Mouse (Mus musculus): ENCODE data around the gene Cyth2. TPM values are rescaled to one million over a fixed set of nuclear protein-coding genes. Genes with fewer than 3 reads are reported as not detected.

The Cyth2 gene
- polyA plus RNA-seq, 1 experiment from 2014 or later, result 175 TPM

DNA sequence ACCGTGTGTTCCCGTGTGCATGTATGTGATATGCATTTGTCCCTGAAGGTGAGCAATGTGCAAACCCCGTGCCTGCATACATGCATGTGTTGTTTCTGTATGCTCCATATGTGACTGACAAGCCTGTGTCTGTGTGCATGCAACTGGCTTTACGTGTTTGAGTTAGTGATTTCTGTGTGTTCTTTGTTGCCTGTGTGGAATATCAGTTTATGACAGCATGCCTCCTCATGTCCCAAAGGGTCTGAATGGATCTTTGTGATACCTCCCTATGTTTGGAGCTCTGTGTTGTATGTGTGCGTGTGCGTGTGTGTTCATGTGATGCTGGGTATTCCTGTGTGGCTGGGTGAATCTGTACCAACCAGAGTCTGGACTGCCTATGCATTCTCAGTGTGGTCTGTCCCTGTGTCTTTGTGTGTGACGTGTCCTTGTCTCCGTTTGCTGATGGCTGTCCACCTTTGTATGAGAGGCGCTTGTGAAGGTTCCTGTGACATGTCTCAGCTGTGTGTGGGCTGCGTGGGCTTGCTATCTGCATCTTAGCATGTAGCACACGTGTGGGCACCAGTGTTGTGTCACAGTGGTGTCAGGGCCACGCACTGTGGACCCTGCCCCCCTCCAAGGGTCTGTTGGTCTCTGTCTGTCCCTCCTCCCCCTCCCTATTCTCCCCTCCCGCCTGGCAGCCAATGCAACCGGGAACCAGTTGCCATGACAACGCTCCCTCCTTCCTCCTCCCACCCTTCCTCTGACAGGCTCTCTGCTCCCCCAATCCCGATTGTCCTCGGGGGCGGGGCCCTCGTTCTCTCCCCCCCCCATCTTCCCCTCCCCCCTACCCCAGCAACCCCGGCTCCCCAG lies 29.6 kb downstream of the Cyth2 start, which contains the start of gene Sult2b1:
Gene Sult2b1 (minus strand): TSS at position 146 of the 849 bp plus-strand sequence.
- peak within 1 kb of the TSS; percentile 94 for H3K4me3 ChIP-seq (replicated peaks)
- H3K9ac ChIP-seq (replicated peaks), result peak within 1 kb of the TSS; percentile 88
- ATAC-seq (ENCODE audit: insufficient number of reproducible peaks, insufficient read depth, low FRiP score, low TSS enrichment, low read depth), result 0 out of 2 replicates have a peak, but pooled peaks have one; percentile 2
- peaks cover 13% of the 10 kb centered on the region for H3K27me3 ChIP-seq
- peaks cover 27% of the 10 kb centered on the region for H3K4me1 ChIP-seq (replicated peaks)
- H3K4me2 ChIP-seq, result peak within 1 kb of the TSS; percentile 94
- WGBS, result 24% methylated on average over 20 of the region's 20 CpGs
- H3K9me3 ChIP-seq, result no peaks in the 10 kb centered on the region
- H3K36me3 ChIP-seq, result peaks cover 24% of the 10 kb centered on the region
- peak within 1 kb of the TSS; percentile 81 for H3K27ac ChIP-seq

DNA sequence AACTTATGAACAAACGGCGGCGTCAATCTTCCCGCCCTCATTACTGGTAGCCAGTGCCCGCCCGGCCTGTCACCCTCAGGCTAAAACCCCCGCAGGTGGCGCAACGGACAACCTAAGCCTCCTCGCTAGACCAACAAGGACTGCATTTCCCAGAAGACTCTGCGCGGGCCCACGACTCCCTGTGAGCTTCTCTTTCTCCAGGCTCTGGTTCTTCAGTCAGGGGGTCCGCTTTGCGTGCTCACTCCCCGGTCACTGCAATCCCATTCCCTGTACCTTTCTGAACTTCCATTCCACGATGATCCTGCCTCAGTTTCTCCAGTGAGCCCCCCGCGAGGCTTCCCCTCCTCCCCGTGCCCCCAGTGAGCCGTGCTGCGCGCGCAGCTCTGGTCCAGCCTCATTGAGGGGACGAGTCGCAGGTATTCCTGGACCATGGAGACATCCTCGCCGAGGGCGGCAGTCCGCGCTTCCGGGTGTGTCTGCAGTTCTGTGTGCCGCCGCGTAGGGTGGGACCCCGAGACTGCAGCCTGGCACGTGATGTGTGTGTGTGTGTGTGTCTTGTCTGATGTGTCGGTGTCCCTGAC lies 30.8 kb downstream of the Cyth2 start, which contains the start of gene Lmtk3:
Gene Lmtk3 (plus strand): TSS at position 228 of the 581 bp plus-strand sequence.
- ATAC-seq (ENCODE audit: insufficient number of reproducible peaks, insufficient read depth, low FRiP score, low TSS enrichment, low read depth), result peak; percentile 2; the same call in 1 of the 2 replicates
- Histone ChIP-seq H3K4me3 (replicated peaks) (peak within 1 kb of the TSS; percentile 94), H3K9ac (replicated peaks) (peak within 1 kb of the TSS; percentile 76), H3K27ac (peak within 1 kb of the TSS; percentile 45; the same call in 1 of the 2 replicates), H3K27me3 (peaks cover 23% of the 10 kb centered on the region), H3K4me2 (peak within 1 kb of the TSS; percentile 94), H3K4me1 (replicated peaks) (peaks cover 27% of the 10 kb centered on the region), H3K36me3 (peaks cover 13% of the 10 kb centered on the region), H3K9me3 (no peaks in the 10 kb centered on the region)
- whole genome bisulfite sequencing, result 2% methylated on average over 38 of the region's 38 CpGs

DNA sequence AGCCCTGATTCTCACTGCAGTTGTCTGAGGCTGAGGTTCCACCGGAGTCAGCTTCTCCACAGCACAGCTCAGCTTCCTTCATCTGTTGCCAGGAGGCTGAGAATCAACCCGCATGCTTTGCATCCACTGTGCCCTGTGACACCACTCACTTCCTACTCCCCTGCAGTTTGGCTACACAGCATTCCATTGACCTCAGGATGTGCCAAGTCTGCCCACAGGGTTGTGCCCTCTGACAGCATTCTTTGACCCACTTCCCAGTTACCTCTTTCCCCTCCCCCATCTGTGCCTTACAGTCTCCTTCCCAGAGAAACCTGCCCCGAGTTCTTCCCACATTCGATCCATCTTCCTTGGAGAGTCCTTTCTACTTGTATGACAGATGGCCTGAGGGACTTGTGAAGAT lies 32.1 kb downstream of the Cyth2 start:
- Histone ChIP-seq H3K4me1 (replicated peaks) (peaks cover 23% of the 10 kb centered on the region), H3K36me3 (no peaks in the 10 kb centered on the region), H3K9ac (replicated peaks) (no peak overlapping the region), H3K27ac (no peak overlapping the region), H3K4me3 (replicated peaks) (no peak overlapping the region), H3K27me3 (peaks cover 29% of the 10 kb centered on the region), H3K4me2 (no peak overlapping the region), H3K9me3 (no peaks in the 10 kb centered on the region)
- no peak for ATAC-seq (ENCODE audit: insufficient number of reproducible peaks, insufficient read depth, low FRiP score, low TSS enrichment, low read depth)
- 79% methylated on average over 4 of the region's 4 CpGs for WGBS

DNA sequence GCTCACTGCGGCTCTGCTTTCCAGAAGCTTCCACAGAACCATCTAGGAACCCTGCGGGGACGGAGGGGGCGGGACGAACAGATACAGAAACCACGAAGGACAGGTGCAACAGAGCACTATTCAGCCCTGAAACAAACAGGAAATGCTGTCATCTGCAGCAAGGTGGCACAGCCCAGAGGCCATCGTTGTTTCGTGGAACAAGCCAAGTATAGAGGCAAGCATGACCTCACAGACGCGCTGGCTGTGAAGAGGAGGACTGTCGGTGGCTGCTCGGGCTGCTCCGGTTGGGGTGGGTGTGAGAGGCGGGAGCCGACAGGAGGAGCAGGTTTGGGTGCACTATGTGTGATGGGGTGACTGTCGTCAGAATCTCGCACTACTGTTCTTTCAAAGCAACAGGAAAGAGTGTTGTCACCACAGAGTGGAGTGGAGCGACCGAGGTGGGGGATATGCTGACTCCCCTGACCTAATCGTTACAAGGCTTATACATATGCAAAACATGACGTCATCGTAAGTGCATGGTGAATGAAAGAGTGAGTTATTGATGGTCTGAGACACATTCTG lies 35.2 kb downstream of the Cyth2 start:
- no peak overlapping the region for H3K4me3 ChIP-seq (replicated peaks)
- no peaks in the 10 kb centered on the region for H3K9me3 ChIP-seq
- no peak for ATAC-seq (ENCODE audit: insufficient number of reproducible peaks, insufficient read depth, low FRiP score, low TSS enrichment, low read depth)
- H3K4me1 ChIP-seq (replicated peaks), result peaks cover 4% of the 10 kb centered on the region
- H3K27ac ChIP-seq, result no peak overlapping the region
- peak overlapping the region; percentile 28; the same call in 1 of the 2 replicates for H3K4me2 ChIP-seq
- H3K27me3 ChIP-seq, result peaks cover 35% of the 10 kb centered on the region
- WGBS, result 25% methylated on average over 22 of the region's 22 CpGs
- H3K36me3 ChIP-seq, result no peaks in the 10 kb centered on the region
- H3K9ac ChIP-seq (replicated peaks), result no peak overlapping the region

DNA sequence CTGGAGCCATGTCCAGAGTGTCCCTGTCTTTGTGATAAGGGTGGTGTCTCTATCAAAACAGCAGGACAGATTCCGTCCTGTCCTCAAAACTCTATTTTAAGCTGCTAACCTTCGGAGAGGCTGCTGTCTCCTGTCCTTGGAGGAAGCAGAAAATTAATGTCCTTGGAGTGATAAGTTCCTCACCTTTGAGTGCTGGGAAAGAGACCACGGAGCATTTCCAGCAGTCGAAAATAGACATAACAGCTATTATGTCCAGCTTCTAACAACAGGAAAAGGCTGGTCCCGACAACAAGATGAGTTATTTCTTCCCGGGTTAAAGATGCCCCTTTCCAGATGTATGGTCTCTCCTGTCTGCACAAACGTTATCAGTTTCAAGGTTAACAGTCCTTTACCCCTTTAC lies 39.1 kb downstream of the Cyth2 start:
- ATAC-seq (ENCODE audit: insufficient number of reproducible peaks, insufficient read depth, low FRiP score, low TSS enrichment, low read depth), result no peak
- 76% methylated on average over 7 of the region's 7 CpGs for WGBS

DNA sequence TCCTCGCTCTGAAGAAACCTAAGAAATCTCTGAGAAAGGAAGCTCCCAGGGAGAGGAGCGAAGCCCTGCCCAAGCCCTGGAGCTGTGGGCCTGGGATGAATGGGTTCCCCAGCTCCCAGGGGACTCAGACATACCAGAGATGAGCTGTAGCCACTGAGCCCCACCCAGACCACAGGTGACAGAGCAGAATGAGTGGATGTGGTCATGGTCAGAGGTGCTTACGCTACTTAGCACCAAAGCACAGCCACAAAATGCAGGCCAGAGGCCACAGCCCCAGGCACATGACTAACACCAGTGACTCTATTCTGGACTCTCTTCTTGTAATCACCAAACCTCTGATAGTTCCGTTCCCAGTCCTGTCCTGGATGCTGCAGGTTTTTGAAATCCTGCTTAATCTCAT lies 43.3 kb downstream of the Cyth2 start:
- Histone ChIP-seq H3K4me1 (replicated peaks) (no peaks in the 10 kb centered on the region), H3K9ac (replicated peaks) (no peak overlapping the region), H3K36me3 (no peaks in the 10 kb centered on the region), H3K9me3 (peaks cover 5% of the 10 kb centered on the region; the same call in 1 of the 2 replicates), H3K27me3 (peaks cover 7% of the 10 kb centered on the region; the same call in 1 of the 2 replicates), H3K4me3 (replicated peaks) (no peak overlapping the region), H3K27ac (no peak overlapping the region), H3K4me2 (no peak overlapping the region)
- no peak for ATAC-seq (ENCODE audit: insufficient number of reproducible peaks, insufficient read depth, low FRiP score, low TSS enrichment, low read depth)
- WGBS, result 64% methylated on average over 4 of the region's 4 CpGs

More for the DNA sequence above, 39.1 kb downstream of the Cyth2 start:
- H3K27me3 ChIP-seq, result peaks cover 31% of the 10 kb centered on the region
- no peaks in the 10 kb centered on the region; the same call in 1 of the 2 replicates for H3K4me1 ChIP-seq (replicated peaks)
- H3K9ac ChIP-seq (replicated peaks), result no peak overlapping the region
- H3K4me2 ChIP-seq, result no peak overlapping the region
- no peaks in the 10 kb centered on the region for H3K36me3 ChIP-seq
- no peaks in the 10 kb centered on the region for H3K9me3 ChIP-seq
- no peak overlapping the region for H3K4me3 ChIP-seq (replicated peaks)
- no peak overlapping the region for H3K27ac ChIP-seq

DNA sequence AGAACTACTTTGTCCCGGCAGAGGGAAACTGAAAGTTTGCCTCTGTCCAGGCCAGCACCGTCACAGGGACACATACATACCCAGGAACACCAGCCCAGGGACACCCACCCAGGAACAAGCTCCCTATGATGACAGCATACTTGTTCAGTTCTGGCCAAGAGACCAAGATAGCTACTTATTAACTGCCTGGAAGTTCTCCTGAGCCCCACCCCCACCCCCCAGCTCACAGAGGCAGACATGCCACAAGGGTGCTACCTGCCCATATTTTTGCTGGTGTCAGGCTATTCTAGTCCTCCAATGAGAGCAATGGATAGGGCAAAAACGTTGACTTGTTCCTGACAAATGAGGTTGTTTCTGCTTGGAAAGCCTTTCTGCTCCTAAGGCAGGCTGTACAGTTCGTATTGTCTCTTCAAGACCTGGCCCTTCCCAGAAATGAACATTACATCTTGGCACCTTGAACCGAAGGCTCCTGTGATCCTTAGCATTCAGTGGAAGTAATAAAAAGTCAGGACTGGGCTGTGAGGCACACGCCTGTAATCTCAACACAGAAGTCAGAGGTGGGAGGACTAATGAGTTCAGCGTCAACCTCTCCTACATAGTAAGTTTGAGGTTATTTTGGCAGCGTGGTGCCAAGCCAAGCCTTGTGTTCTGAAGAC lies 43.8 kb downstream of the Cyth2 start:
- Histone ChIP-seq H3K4me1 (replicated peaks) (no peaks in the 10 kb centered on the region), H3K9ac (replicated peaks) (no peak overlapping the region), H3K27ac (no peak overlapping the region), H3K36me3 (no peaks in the 10 kb centered on the region), H3K27me3 (peaks cover 7% of the 10 kb centered on the region; the same call in 1 of the 2 replicates), H3K4me2 (no peak overlapping the region), H3K9me3 (peaks cover 5% of the 10 kb centered on the region; the same call in 1 of the 2 replicates), H3K4me3 (replicated peaks) (no peak overlapping the region)
- ATAC-seq (ENCODE audit: insufficient number of reproducible peaks, insufficient read depth, low FRiP score, low TSS enrichment, low read depth), result no peak
- 68% methylated on average over 8 of the region's 8 CpGs for WGBS

DNA sequence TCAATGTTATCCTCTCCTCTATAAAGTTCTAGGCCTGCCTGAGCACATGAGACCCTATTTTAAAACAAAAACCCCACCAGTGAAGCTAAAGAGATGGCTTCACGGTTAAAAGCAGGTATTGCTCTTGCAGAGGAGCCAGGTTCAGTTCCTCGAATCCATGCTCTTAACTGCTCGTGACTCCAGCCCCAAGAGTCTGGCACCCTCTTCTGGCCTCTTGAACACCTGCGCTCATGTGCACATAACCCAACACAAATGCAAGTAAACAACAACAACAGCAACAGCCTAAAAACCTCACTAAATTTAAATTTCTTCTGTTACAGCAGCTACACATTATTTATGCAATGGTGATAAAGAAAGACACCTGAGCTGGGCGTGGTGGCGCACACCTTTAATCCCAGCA lies 46.9 kb downstream of the Cyth2 start:
- Histone ChIP-seq H3K9me3 (peaks cover 5% of the 10 kb centered on the region; the same call in 1 of the 2 replicates), H3K4me1 (replicated peaks) (no peaks in the 10 kb centered on the region), H3K27ac (no peak overlapping the region), H3K4me2 (no peak overlapping the region), H3K4me3 (replicated peaks) (no peak overlapping the region), H3K9ac (replicated peaks) (no peak overlapping the region), H3K27me3 (no peaks in the 10 kb centered on the region), H3K36me3 (no peaks in the 10 kb centered on the region)
- 88% methylated on average over 6 of the region's 6 CpGs for WGBS
- ATAC-seq (ENCODE audit: insufficient number of reproducible peaks, insufficient read depth, low FRiP score, low TSS enrichment, low read depth), result no peak

DNA sequence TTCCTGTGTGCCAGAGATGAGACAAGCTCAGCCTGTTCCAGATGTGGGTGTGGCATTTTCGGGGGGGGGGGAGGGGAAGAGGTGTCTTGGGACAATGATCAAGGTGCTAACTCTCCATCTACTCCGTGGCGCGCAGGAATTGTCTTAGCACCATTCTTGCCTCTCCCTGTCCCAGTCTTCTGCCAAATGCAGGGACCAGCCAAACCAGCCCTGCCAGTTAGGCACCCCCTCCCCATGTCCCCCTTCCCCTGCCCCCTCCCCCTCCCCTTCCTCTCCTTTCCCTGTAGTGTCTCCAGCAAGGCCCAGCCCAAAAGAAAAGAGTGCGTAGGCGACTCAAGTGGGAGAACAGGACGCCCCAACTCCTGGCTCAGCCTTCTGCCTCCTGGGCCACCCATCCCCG lies 47.6 kb downstream of the Cyth2 start:
- H3K4me1 ChIP-seq (replicated peaks), result no peaks in the 10 kb centered on the region
- H3K4me3 ChIP-seq (replicated peaks), result no peak overlapping the region
- WGBS, result 64% methylated on average over 7 of the region's 8 CpGs
- no peak overlapping the region for H3K9ac ChIP-seq (replicated peaks)
- no peaks in the 10 kb centered on the region for H3K27me3 ChIP-seq
- peaks cover 5% of the 10 kb centered on the region; the same call in 1 of the 2 replicates for H3K9me3 ChIP-seq
- no peak overlapping the region for H3K27ac ChIP-seq
- no peaks in the 10 kb centered on the region for H3K36me3 ChIP-seq
- H3K4me2 ChIP-seq, result no peak overlapping the region
- ATAC-seq (ENCODE audit: insufficient number of reproducible peaks, insufficient read depth, low FRiP score, low TSS enrichment, low read depth), result no peak

DNA sequence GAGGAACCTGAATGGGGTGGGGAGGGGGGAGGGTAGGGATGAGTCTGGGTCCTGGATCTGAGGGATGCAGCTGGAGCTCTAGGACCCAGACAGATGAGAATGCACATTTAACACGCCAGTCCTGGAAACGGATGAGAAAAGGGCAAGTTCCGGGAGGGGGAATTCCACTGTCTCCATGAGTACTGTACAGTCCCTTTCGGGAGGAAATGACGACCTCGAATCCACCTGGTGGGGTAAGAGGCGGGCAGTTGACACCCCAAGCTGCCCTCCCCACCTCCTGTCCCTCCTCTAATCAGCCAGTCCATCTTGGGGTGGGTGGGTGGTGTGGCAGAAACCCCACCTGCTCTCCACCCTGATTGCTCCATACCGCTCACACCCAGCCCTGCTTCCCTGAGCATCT lies 48.4 kb downstream of the Cyth2 start:
- Histone ChIP-seq H3K9ac (replicated peaks) (no peak overlapping the region), H3K27ac (no peak overlapping the region), H3K4me3 (replicated peaks) (no peak overlapping the region), H3K36me3 (no peaks in the 10 kb centered on the region), H3K4me1 (replicated peaks) (no peaks in the 10 kb centered on the region), H3K4me2 (no peak overlapping the region), H3K9me3 (peaks cover 5% of the 10 kb centered on the region; the same call in 1 of the 2 replicates), H3K27me3 (peaks cover under 1% of the 10 kb centered on the region; the same call in 1 of the 2 replicates)
- WGBS, result 48% methylated on average over 8 of the region's 8 CpGs
- no peak for ATAC-seq (ENCODE audit: insufficient number of reproducible peaks, insufficient read depth, low FRiP score, low TSS enrichment, low read depth)
